Mouse (Mus musculus): ENCODE data around the gene Ltv1. TPM values are rescaled to one million over a fixed set of nuclear protein-coding genes. Genes with fewer than 3 reads are reported as not detected.
"Not testable (repeated sequence)": the region's sequence is repeated elsewhere in the genome, so short reads cannot be mapped to it uniquely, and the experiment has no call there.

The Ltv1 gene
- polyA plus RNA-seq, 1 experiment from 2014 or later, result 57.3 TPM

DNA sequence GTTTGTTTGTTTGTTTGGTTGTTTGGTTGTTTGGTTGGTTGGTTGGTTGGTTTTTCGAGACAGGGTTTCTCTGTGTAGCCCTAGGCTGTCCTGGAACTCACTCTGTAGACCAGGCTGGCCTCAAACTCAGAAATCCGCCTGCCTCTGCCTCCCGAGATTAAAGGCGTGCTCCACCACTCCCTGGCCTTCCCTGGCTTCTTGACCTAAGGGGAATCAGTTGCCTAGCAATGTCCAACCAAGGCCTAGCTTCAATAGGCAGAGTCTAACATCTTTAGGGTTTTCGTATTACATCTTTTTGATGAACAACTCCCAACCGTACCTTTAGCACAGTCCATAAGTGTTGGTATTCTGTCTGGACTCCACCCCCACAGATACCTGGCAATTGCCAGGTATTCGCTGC lies 528 bp upstream of the Ltv1 start:
- H3K4me1 ChIP-seq (replicated peaks); H3K9ac ChIP-seq; ATAC-seq (ENCODE audit: insufficient number of reproducible peaks, low FRiP score); H3K27me3 ChIP-seq (replicated peaks); H3K9me3 ChIP-seq (replicated peaks); H3K27ac ChIP-seq (ENCODE audit: poor library complexity, severe bottlenecking): not testable (repeated sequence)
- H3K36me3 ChIP-seq, result peaks cover 23% of the 10 kb centered on the region
- 86% methylated on average over 7 of the region's 7 CpGs for WGBS
- peak overlapping the region; percentile 77 for H3K4me2 ChIP-seq
- peak overlapping the region; percentile 95 for H3K4me3 ChIP-seq

DNA sequence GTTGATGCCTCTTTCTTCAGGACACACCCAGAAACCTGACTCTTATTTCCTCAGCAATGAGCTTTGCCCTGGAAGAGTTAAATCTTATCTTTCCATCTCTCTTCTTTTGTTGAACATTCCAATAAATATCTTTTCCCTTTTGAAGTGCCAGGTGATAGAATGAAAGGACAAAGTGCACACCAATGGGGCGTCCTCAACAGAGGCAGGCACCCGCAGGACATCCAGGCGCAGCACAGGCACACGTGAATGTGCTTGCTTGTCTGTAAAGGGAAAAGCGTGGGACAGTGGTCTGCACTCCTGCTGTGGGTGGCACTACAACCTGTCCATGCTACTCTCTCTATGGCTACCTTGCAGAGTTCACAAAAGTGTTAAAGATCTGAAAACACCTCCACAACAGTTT lies 3.1 kb downstream of the Ltv1 start:
- peaks cover 57% of the 10 kb centered on the region for H3K36me3 ChIP-seq
- peaks cover 6% of the 10 kb centered on the region for H3K4me1 ChIP-seq (replicated peaks)
- no peaks in the 10 kb centered on the region for H3K27me3 ChIP-seq (replicated peaks)
- H3K27ac ChIP-seq (ENCODE audit: poor library complexity, severe bottlenecking), result no peak overlapping the region
- no peaks in the 10 kb centered on the region for H3K9me3 ChIP-seq (replicated peaks)
- no peak for ATAC-seq (ENCODE audit: insufficient number of reproducible peaks, low FRiP score)
- H3K9ac ChIP-seq, result no peak overlapping the region
- H3K4me3 ChIP-seq, result no peak overlapping the region
- WGBS, result 86% methylated on average over 5 of the region's 5 CpGs
- H3K4me2 ChIP-seq, result no peak overlapping the region

GRCm38 (mm10) chr10:13186754-13187153 lies 6.2 kb downstream of the Ltv1 start:
- H3K9me3 ChIP-seq (replicated peaks), result no peaks in the 10 kb centered on the region
- peaks cover 82% of the 10 kb centered on the region for H3K36me3 ChIP-seq
- no peak overlapping the region for H3K4me2 ChIP-seq
- no peak overlapping the region for H3K9ac ChIP-seq
- no peaks in the 10 kb centered on the region for H3K27me3 ChIP-seq (replicated peaks)
- H3K4me3 ChIP-seq, result no peak overlapping the region
- WGBS, result 75% methylated on average over 3 of the region's 3 CpGs
- H3K27ac ChIP-seq (ENCODE audit: poor library complexity, severe bottlenecking), result no peak overlapping the region
- ATAC-seq (ENCODE audit: insufficient number of reproducible peaks, low FRiP score), result no peak
- no peaks in the 10 kb centered on the region for H3K4me1 ChIP-seq (replicated peaks)

DNA sequence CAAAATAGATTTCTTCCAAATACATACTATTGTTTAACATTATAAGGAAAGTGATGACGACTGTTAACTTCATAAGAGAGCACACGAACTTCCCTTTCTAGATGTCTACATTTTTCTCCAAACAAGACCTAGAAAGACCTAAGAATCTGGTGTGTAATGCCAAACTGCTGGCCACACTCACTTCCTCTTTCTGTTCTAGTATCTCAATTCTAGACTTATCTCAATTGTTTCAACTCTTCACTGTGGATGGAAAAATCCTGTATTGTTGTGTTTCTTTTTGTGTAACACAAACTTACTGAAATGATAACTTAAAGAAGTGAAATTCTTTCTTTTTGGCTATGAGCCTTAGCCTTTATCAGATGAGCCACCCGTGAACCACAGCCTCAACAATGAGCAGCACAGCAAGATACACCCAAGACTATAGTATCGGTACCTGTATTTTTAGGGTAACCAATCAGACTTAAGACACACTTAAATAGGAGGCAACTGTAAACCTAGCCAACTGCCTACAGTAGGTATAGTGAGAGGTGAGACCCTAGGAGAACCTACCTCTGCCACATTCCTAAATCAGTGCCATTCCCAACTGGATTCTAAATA lies 8.7 kb downstream of the Ltv1 start:
- Histone ChIP-seq H3K4me2 (no peak overlapping the region), H3K9ac (no peak overlapping the region), H3K27me3 (replicated peaks) (no peaks in the 10 kb centered on the region), H3K9me3 (replicated peaks) (no peaks in the 10 kb centered on the region; the same call in 1 of the 2 replicates), H3K36me3 (peaks cover 86% of the 10 kb centered on the region), H3K4me3 (no peak overlapping the region), H3K27ac (ENCODE audit: poor library complexity, severe bottlenecking) (no peak overlapping the region), H3K4me1 (replicated peaks) (0 out of 2 replicates have a peak, but pooled peaks cover 4% of the 10 kb centered on the region)
- no peak for ATAC-seq (ENCODE audit: insufficient number of reproducible peaks, low FRiP score)
- 72% methylated on average over 4 of the region's 4 CpGs for WGBS

GRCm38 (mm10) chr10:13180211-13180610 lies 12.8 kb downstream of the Ltv1 start:
- H3K27ac ChIP-seq (ENCODE audit: poor library complexity, severe bottlenecking), result peak overlapping the region; percentile 55; the same call in 1 of the 2 replicates

GRCm38 (mm10) chr10:13177973-13178624 lies 14.9 kb downstream of the Ltv1 start, which contains the start of gene Zc2hc1b:
Gene Zc2hc1b, minus strand, starts transcription at chr10:13178023.
- Histone ChIP-seq H3K4me3 (no peak within 1 kb of the TSS), H3K4me2 (no peak within 1 kb of the TSS), H3K9ac (no peak within 1 kb of the TSS), H3K27me3 (replicated peaks) (no peaks in the 10 kb centered on the region), H3K27ac (ENCODE audit: poor library complexity, severe bottlenecking) (no peak within 1 kb of the TSS), H3K9me3 (replicated peaks) (no peaks in the 10 kb centered on the region; the same call in 1 of the 2 replicates), H3K4me1 (replicated peaks) (0 out of 2 replicates have a peak, but pooled peaks cover 4% of the 10 kb centered on the region), H3K36me3 (peaks cover 68% of the 10 kb centered on the region)
- ATAC-seq (ENCODE audit: insufficient number of reproducible peaks, low FRiP score), result no peak
- WGBS, result 71% methylated on average over 7 of the region's 7 CpGs

More at GRCm38 (mm10) chr10:13180211-13180610, 12.8 kb downstream of the Ltv1 start:
- Histone ChIP-seq H3K4me3 (no peak overlapping the region), H3K4me2 (no peak overlapping the region), H3K9me3 (replicated peaks) (no peaks in the 10 kb centered on the region; the same call in 1 of the 2 replicates), H3K36me3 (peaks cover 84% of the 10 kb centered on the region), H3K27me3 (replicated peaks) (no peaks in the 10 kb centered on the region), H3K4me1 (replicated peaks) (0 out of 2 replicates have a peak, but pooled peaks cover 4% of the 10 kb centered on the region), H3K9ac (no peak overlapping the region)
- no peak for ATAC-seq (ENCODE audit: insufficient number of reproducible peaks, low FRiP score)
- 42% methylated on average over 7 of the region's 7 CpGs for WGBS

DNA sequence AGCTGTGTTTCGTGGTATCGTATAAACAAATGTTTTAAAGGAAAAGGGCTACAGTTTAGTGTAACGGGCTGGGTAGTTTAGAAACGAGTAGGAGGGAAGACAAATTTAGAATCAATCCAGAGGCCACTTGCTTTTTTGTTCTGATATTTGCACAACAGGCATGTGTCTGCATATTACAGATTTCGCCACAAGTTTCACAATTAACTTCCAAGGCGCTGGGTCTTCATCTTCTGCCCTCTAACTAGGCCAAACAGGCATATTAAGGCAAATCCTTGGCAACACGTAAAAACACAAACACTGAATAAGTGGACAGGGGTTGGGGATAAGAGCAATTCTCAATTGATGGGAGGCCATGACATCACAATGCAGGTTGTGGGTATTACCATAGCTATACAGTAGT lies 17.1 kb downstream of the Ltv1 start:
- Histone ChIP-seq H3K4me1 (replicated peaks) (peaks cover 18% of the 10 kb centered on the region), H3K27ac (ENCODE audit: poor library complexity, severe bottlenecking) (no peak overlapping the region), H3K36me3 (peaks cover 46% of the 10 kb centered on the region), H3K9ac (no peak overlapping the region), H3K4me3 (no peak overlapping the region), H3K27me3 (replicated peaks) (no peaks in the 10 kb centered on the region), H3K9me3 (replicated peaks) (no peaks in the 10 kb centered on the region; the same call in 1 of the 2 replicates), H3K4me2 (no peak overlapping the region)
- no peak for ATAC-seq (ENCODE audit: insufficient number of reproducible peaks, low FRiP score)
- 86% methylated on average over 7 of the region's 7 CpGs for WGBS

DNA sequence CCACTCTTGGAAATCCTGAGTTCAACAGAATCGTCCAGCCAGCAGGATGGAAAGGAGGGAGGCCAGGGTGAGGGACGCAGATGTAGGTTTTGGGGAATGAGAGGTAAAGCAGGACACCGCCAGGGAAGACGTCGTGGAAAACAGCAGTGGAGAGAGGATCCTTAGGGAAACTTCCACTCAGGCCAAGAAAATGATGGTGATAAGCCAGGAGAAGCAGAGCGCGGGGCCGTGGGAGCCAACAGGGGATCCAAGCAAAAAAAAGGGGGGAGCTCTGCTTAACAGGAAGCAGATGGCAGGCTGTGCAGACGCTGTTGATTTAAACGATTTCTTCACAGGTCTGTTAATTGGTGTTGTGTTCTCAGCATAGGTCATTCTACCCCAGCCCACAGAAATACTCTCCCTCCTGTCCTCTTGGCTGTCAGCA lies 20.2 kb downstream of the Ltv1 start:
- WGBS, result 48% methylated on average over 10 of the region's 10 CpGs
- Histone ChIP-seq H3K9me3 (replicated peaks) (no peaks in the 10 kb centered on the region), H3K4me2 (no peak overlapping the region; the same call in 1 of the 2 replicates), H3K4me3 (no peak overlapping the region), H3K27ac (ENCODE audit: poor library complexity, severe bottlenecking) (0 out of 2 replicates have a peak overlapping the region, but pooled peaks have one; percentile 18), H3K9ac (no peak overlapping the region), H3K27me3 (replicated peaks) (no peaks in the 10 kb centered on the region), H3K4me1 (replicated peaks) (peaks cover 37% of the 10 kb centered on the region), H3K36me3 (peaks cover 18% of the 10 kb centered on the region)
- ATAC-seq (ENCODE audit: insufficient number of reproducible peaks, low FRiP score), result no peak

DNA sequence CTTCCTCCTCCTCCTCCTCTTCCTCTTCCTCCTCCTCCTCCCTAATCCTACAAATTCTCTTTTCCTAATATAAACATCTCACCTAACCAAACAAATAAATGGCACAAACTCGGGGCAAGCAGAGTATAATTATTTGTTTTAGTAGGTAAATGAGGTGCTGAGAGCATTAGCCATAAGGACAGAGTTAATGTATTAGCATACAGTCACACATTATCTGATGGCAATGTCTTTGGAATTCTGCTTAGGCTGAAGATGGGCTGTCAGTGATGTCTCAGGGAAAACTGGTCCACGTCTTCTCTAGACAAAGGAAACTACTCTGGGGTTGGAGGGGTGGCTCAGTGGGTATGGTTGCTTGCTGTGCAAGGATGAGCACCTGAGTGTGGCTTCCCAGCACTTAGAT lies 21.5 kb downstream of the Ltv1 start:
- 46% methylated on average over 2 of the region's 2 CpGs for WGBS
- Histone ChIP-seq H3K4me3 (no peak overlapping the region), H3K4me2 (no peak overlapping the region), H3K36me3 (peaks cover 6% of the 10 kb centered on the region), H3K27ac (ENCODE audit: poor library complexity, severe bottlenecking) (no peak overlapping the region; the same call in 1 of the 2 replicates), H3K27me3 (replicated peaks) (no peaks in the 10 kb centered on the region), H3K9me3 (replicated peaks) (no peaks in the 10 kb centered on the region), H3K4me1 (replicated peaks) (peaks cover 42% of the 10 kb centered on the region), H3K9ac (no peak overlapping the region)
- no peak for ATAC-seq (ENCODE audit: insufficient number of reproducible peaks, low FRiP score)

DNA sequence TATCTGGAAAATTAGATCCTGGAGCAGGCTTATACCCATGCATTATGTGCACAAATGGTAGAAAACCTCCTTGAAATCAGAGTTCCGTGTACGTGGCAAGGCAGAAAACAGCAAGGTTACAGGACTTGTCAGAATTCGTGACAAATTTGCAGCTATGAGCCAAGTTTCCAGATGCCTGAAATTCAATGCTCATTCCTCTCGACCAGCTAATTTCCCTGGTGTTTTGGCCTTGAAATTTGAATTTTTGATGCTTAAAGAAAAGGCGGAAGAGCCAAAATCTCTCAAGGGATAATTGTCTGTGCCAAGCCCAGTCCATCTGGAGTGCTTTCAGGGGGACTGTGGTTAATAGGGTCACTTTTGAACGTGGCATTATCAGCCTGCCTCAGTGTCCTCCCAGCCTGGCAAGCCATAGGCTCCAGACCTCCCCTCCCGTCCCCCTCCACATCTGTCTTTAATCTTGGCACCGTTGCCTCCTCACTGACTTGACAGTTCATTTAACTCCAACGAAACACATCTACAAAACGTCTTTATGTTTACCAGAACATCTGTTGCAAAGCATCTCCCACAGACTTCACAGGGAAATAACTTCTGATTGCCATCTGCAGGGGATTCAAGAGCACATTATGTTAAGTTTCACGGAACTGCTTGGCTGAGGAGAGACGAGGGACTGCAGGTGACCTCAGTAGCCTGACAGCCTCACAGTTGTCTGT lies 22.1 kb downstream of the Ltv1 start:
- WGBS, result 44% methylated on average over 12 of the region's 12 CpGs
- Histone ChIP-seq H3K36me3 (0 out of 2 replicates have a peak, but pooled peaks cover under 1% of the 10 kb centered on the region), H3K4me2 (no peak overlapping the region)

DNA sequence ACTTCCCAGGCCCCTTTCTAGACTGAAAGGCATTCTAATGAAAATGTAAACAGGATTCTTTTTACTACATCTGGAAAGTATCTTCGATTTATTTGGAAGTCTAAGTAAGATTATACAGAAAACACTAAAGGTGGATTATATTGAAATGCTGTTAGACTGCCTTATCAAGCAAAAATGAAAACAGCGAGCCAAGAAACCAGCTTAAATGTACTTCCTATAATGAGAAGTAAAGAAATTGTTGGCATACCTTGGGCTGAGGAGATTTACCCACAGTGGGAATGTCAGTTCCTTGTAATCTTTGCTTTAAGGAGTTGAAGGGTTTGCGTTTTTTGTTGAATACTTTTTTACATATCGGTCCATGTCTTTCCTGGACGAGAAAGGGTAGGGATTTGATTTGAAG lies 24.5 kb downstream of the Ltv1 start:
- 43% methylated on average over 5 of the region's 5 CpGs for WGBS
- Histone ChIP-seq H3K9ac (no peak overlapping the region), H3K27me3 (replicated peaks) (no peaks in the 10 kb centered on the region), H3K9me3 (replicated peaks) (peaks cover 11% of the 10 kb centered on the region; the same call in 1 of the 2 replicates), H3K36me3 (no peaks in the 10 kb centered on the region), H3K4me3 (no peak overlapping the region), H3K27ac (ENCODE audit: poor library complexity, severe bottlenecking) (peak overlapping the region; percentile 74; the same call in 1 of the 2 replicates), H3K4me1 (replicated peaks) (peaks cover 42% of the 10 kb centered on the region), H3K4me2 (no peak overlapping the region)
- no peak for ATAC-seq (ENCODE audit: insufficient number of reproducible peaks, low FRiP score)

More for the DNA sequence above, 22.1 kb downstream of the Ltv1 start:
- H3K4me3 ChIP-seq, result no peak overlapping the region
- no peaks in the 10 kb centered on the region for H3K27me3 ChIP-seq (replicated peaks)
- peaks cover 42% of the 10 kb centered on the region for H3K4me1 ChIP-seq (replicated peaks)
- H3K9ac ChIP-seq, result no peak overlapping the region
- no peaks in the 10 kb centered on the region for H3K9me3 ChIP-seq (replicated peaks)
- no peak for ATAC-seq (ENCODE audit: insufficient number of reproducible peaks, low FRiP score)
- no peak overlapping the region; the same call in 1 of the 2 replicates for H3K27ac ChIP-seq (ENCODE audit: poor library complexity, severe bottlenecking)
